Mouse (Mus musculus): Measurements from ENCODE around the gene Gm49337. TPM values are rescaled to one million over a fixed set of nuclear protein-coding genes. Genes with fewer than 3 reads are reported as not detected.

The Gm49337 gene
- not detected in 2 replicates for polyA plus RNA-seq (2015; fragmentation: Nextera tagmentation; extraction: Ambion mirVana)

DNA sequence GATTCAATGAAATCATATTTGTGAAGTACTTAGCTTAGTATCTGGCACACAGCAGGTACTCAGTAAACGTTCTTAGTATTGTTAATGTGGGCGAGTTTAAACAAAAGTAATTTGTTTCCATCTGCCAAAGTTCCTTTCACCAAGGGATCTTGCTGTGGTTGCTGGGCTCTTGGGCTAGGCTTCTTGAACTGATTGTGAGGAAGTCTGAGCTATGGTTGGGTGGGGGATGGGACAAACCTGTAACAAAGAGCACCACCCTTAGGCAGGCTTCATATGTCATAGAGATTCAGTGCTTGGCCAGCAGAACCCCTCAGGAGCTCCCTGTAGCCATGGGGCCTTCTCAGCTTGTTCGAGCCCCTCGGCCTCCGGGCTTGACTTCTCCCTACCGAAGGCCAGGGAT is at the start of gene Gm49337, which contains the start of gene 1700042G07Rik:
Gene Gm49337, plus strand, starts transcription at position 313 of the 400 bp plus-strand sequence.
Gene 1700042G07Rik, plus strand, starts transcription at position 301 of the 400 bp plus-strand sequence.
- Histone ChIP-seq H3K27me3 (no peaks in the 10 kb centered on the region), H3K27ac (no peak within 1 kb of the TSS), H3K36me3 (no peaks in the 10 kb centered on the region), H3K9ac (no peak within 1 kb of the TSS), H3K4me3 (no peak within 1 kb of the TSS), H3K4me2 (no peak within 1 kb of the TSS), H3K4me1 (peaks cover 31% of the 10 kb centered on the region), H3K9me3 (no peaks in the 10 kb centered on the region)
- WGBS = 87% methylated on average over 6 of the region's 6 CpGs
- no peak for ATAC-seq (ENCODE audit: insufficient number of reproducible peaks, low FRiP score, low TSS enrichment, low read depth)

- Histone ChIP-seq H3K36me3 (no peaks in the 10 kb centered on the region; the same call in 1 of the 2 replicates), H3K27ac (peak within 1 kb of the TSS; percentile 65), H3K9me3 (no peaks in the 10 kb centered on the region), H3K27me3 (no peaks in the 10 kb centered on the region), H3K9ac (peak within 1 kb of the TSS; percentile 35), H3K4me2 (peak within 1 kb of the TSS; percentile 58), H3K4me1 (peaks cover 11% of the 10 kb centered on the region), H3K4me3 (peak within 1 kb of the TSS; percentile 47)
- ATAC-seq (ENCODE audit: insufficient number of reproducible peaks, low FRiP score, low TSS enrichment, low read depth) = peak; percentile 93
- 3% methylated on average over 24 of the region's 24 CpGs for WGBS
Measured at GRCm38 (mm10) chr4:116123602-116124519, 49.3 kb upstream of the Gm49337 start, which contains the start of the genes Rad54l and Pomgnt1. Gene Rad54l, minus strand, starts transcription at chr4:116123690. Gene Pomgnt1, plus strand, starts transcription at chr4:116123840.

DNA sequence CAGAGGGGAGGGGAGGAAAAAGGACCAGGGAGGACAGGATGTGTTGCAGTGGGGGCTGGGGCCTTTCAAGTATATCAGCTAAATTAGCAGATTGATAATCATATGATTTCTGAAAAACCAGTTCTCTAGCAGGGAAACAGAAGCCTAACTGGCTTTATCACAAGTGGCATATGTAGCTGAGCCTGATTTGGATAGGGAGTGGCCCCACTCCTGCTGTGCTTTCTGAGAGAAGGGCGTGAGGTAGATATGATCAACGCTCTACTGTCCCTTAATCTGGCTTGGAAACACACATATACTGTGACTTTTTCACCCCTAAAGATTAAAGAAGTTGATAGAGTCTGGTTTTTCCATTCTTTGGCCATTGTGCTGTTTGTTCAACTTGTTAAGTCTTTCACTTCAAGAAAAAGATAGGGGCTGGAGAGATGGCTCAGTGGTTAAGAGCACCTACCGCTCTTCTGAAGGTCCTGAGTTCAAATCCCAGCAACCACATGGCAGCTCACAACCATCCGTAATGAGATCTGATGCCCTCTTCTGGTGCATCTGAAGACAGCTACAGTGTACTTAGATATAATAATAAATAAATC is 47.3 kb upstream of the Gm49337 start:
- Histone ChIP-seq H3K4me1 (peaks cover 11% of the 10 kb centered on the region), H3K4me3 (no peak overlapping the region), H3K9me3 (no peaks in the 10 kb centered on the region), H3K36me3 (no peaks in the 10 kb centered on the region), H3K27ac (no peak overlapping the region), H3K4me2 (no peak overlapping the region), H3K9ac (no peak overlapping the region), H3K27me3 (no peaks in the 10 kb centered on the region)
- no peak for ATAC-seq (ENCODE audit: insufficient number of reproducible peaks, low FRiP score, low TSS enrichment, low read depth)
- WGBS = 88% methylated on average over 4 of the region's 4 CpGs

- Histone ChIP-seq H3K4me1 (peaks cover 8% of the 10 kb centered on the region), H3K27me3 (no peaks in the 10 kb centered on the region), H3K4me3 (no peak overlapping the region), H3K27ac (no peak overlapping the region), H3K9me3 (no peaks in the 10 kb centered on the region), H3K36me3 (no peaks in the 10 kb centered on the region), H3K4me2 (no peak overlapping the region), H3K9ac (no peak overlapping the region)
- no peak for ATAC-seq (ENCODE audit: insufficient number of reproducible peaks, low FRiP score, low TSS enrichment, low read depth)
- WGBS = 81% methylated on average over 6 of the region's 6 CpGs
Measured at GRCm38 (mm10) chr4:116127956-116128355, 45.2 kb upstream of the Gm49337 start.

DNA sequence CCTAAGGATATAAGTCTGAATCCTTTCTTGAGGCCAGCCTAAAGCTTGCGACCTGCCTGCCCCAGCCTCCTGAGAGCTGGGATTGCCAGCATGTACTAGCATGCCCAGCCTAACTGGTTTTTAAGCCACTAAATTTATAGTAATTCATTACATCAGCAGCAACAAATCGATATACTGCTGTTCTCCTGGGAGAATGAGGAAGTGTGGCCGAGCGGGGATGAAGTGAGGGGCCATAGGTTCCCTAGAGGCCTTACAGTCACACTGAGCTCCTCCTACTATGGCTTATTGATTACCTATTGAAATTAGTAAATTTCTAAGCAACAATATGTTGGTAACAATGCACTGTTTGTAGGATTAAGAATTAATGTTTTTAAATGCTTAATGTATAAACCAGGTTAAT is 40.1 kb upstream of the Gm49337 start:
- no peaks in the 10 kb centered on the region for H3K9me3 ChIP-seq
- peaks cover 8% of the 10 kb centered on the region; the same call in 1 of the 2 replicates for H3K36me3 ChIP-seq
- WGBS = 66% methylated on average over 4 of the region's 4 CpGs
- no peak for ATAC-seq (ENCODE audit: insufficient number of reproducible peaks, low FRiP score, low TSS enrichment, low read depth)
- H3K9ac ChIP-seq = no peak overlapping the region
- no peaks in the 10 kb centered on the region for H3K27me3 ChIP-seq
- no peak overlapping the region for H3K27ac ChIP-seq
- H3K4me2 ChIP-seq = no peak overlapping the region
- no peaks in the 10 kb centered on the region for H3K4me1 ChIP-seq
- H3K4me3 ChIP-seq = no peak overlapping the region

DNA sequence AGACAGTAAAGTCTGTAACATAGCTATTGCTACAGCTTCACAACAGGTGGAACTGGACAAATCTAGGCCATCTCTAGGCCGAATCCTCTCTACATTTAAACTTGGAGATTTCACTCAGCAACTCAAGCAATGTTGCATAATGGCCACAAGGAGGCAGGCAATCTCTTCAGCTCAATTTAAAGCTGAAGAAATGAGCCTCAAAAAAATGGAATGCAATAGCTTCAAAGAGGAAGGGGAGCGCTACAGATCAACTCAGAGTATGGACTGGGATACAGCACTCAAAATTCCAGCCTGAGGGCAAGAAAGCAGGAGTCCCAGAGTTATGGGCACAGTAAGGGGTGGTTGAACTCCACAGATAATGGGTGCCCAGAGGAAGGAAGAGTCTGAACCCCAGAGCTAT is 38.2 kb upstream of the Gm49337 start:
- Histone ChIP-seq H3K36me3 (peaks cover 8% of the 10 kb centered on the region; the same call in 1 of the 2 replicates), H3K9ac (no peak overlapping the region), H3K4me1 (no peaks in the 10 kb centered on the region), H3K27ac (no peak overlapping the region), H3K27me3 (no peaks in the 10 kb centered on the region), H3K4me3 (no peak overlapping the region), H3K4me2 (no peak overlapping the region), H3K9me3 (no peaks in the 10 kb centered on the region)
- 23% methylated on average over 2 of the region's 2 CpGs for WGBS
- no peak for ATAC-seq (ENCODE audit: insufficient number of reproducible peaks, low FRiP score, low TSS enrichment, low read depth)

GRCm38 (mm10) chr4:116137421-116137996 is 35.7 kb upstream of the Gm49337 start:
- no peaks in the 10 kb centered on the region for H3K27me3 ChIP-seq
- no peak overlapping the region for H3K4me3 ChIP-seq
- no peak overlapping the region for H3K27ac ChIP-seq
- no peaks in the 10 kb centered on the region for H3K9me3 ChIP-seq
- WGBS = 54% methylated on average over 13 of the region's 13 CpGs
- no peaks in the 10 kb centered on the region for H3K4me1 ChIP-seq
- peaks cover 8% of the 10 kb centered on the region; the same call in 1 of the 2 replicates for H3K36me3 ChIP-seq
- no peak overlapping the region for H3K4me2 ChIP-seq
- ATAC-seq (ENCODE audit: insufficient number of reproducible peaks, low FRiP score, low TSS enrichment, low read depth) = no peak
- no peak overlapping the region for H3K9ac ChIP-seq

- H3K4me1 ChIP-seq = peaks cover 16% of the 10 kb centered on the region
- no peak overlapping the region for H3K9ac ChIP-seq
- 84% methylated on average over 7 of the region's 7 CpGs for WGBS
- H3K36me3 ChIP-seq = peaks cover 8% of the 10 kb centered on the region; the same call in 1 of the 2 replicates
- no peak overlapping the region for H3K27ac ChIP-seq
- no peak overlapping the region for H3K4me3 ChIP-seq
- no peaks in the 10 kb centered on the region for H3K9me3 ChIP-seq
- no peaks in the 10 kb centered on the region for H3K27me3 ChIP-seq
- H3K4me2 ChIP-seq = no peak overlapping the region
- ATAC-seq (ENCODE audit: insufficient number of reproducible peaks, low FRiP score, low TSS enrichment, low read depth) = no peak
Measured at GRCm38 (mm10) chr4:116140801-116141574, 32.2 kb upstream of the Gm49337 start.

DNA sequence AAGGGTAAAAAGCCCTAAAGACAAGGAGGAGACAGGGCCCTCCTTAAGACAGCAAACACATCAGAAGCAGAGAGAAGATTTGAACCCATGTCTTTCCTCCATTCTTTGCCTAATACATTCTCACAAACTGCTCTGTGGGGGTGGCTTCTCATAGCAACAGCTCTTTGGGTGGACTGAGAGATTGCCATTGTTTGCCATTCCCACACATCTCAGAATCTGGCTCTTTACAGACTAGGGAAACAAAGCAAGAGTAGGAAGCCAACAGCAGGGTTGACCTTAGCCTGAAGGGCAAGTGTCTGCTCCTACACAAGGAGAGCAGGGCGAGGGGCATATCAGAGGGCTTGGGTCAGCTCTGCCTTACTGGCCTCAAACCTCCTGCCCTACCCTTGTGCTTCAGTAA is 31.4 kb upstream of the Gm49337 start:
- WGBS = 82% methylated on average over 1 of the region's 1 CpGs
- no peaks in the 10 kb centered on the region for H3K9me3 ChIP-seq

DNA sequence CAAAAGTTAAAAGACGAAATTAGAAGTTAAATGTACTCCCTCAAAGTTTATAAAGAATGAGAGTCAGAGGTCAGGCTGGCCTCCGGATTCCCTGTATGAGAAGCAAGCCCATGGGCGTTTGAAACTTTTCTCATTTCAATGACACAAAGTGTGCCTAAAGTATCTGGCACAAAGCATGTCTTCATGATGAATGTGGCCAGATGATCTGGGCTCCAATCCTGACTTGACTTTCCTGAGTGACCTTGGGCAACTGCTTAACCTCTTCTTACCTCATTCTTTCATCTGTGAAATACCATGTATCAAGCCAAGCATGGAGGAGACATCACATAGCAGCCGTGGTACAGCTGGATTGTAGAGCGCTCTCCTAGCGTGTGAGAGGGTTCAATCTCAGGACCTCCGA is 30.9 kb upstream of the Gm49337 start:
- Histone ChIP-seq H3K9ac (no peak overlapping the region), H3K27me3 (no peaks in the 10 kb centered on the region), H3K4me1 (peaks cover 16% of the 10 kb centered on the region), H3K9me3 (no peaks in the 10 kb centered on the region), H3K36me3 (0 out of 2 replicates have a peak, but pooled peaks cover 1% of the 10 kb centered on the region), H3K4me3 (no peak overlapping the region), H3K27ac (no peak overlapping the region), H3K4me2 (no peak overlapping the region)
- no peak for ATAC-seq (ENCODE audit: insufficient number of reproducible peaks, low FRiP score, low TSS enrichment, low read depth)
- 86% methylated on average over 7 of the region's 7 CpGs for WGBS

More for the DNA sequence above, 31.4 kb upstream of the Gm49337 start:
- Histone ChIP-seq H3K4me3 (no peak overlapping the region), H3K4me2 (no peak overlapping the region), H3K27ac (no peak overlapping the region), H3K36me3 (0 out of 2 replicates have a peak, but pooled peaks cover 4% of the 10 kb centered on the region), H3K9ac (no peak overlapping the region), H3K27me3 (no peaks in the 10 kb centered on the region), H3K4me1 (peaks cover 16% of the 10 kb centered on the region)
- ATAC-seq (ENCODE audit: insufficient number of reproducible peaks, low FRiP score, low TSS enrichment, low read depth) = no peak

- Histone ChIP-seq H3K9ac (0 out of 2 replicates have a peak overlapping the region, but pooled peaks have one; percentile 14), H3K9me3 (no peaks in the 10 kb centered on the region), H3K4me3 (peak overlapping the region; percentile 71), H3K27me3 (no peaks in the 10 kb centered on the region), H3K4me1 (peaks cover 16% of the 10 kb centered on the region), H3K4me2 (peak overlapping the region; percentile 91), H3K27ac (no peak overlapping the region), H3K36me3 (no peaks in the 10 kb centered on the region)
- ATAC-seq (ENCODE audit: insufficient number of reproducible peaks, low FRiP score, low TSS enrichment, low read depth) = no peak
- 3% methylated on average over 7 of the region's 7 CpGs for WGBS
Measured at GRCm38 (mm10) chr4:116143317-116143811, 29.8 kb upstream of the Gm49337 start.

Data from limb, embryonic 15.5 days (tissue).